Mouse (Mus musculus) myocyte (in vitro differentiated cells): ENCODE results near the gene Sdk2.

ENCODE experiments used
- CEBPB ChIP-seq: IDR thresholded peaks from 2 replicates; pipeline ENCODE4 v1.6.1; 2011; ENCODE audit warnings: mild to moderate bottlenecking, moderate library complexity; ENCODE audit not compliant: poor library complexity, insufficient read depth, severe bottlenecking
- E2F4 ChIP-seq: IDR thresholded peaks from one replicate; pipeline ENCODE4 v1.6.1; 2011; ENCODE audit warnings: mild to moderate bottlenecking, control low read depth, moderate library complexity; ENCODE audit not compliant: insufficient read depth
- MAX ChIP-seq: IDR thresholded peaks from one replicate; pipeline ENCODE4 v1.6.1; 2011; ENCODE audit warnings: low read depth, mild to moderate bottlenecking, control low read depth
- MYOD1 ChIP-seq, 3 experiments: IDR thresholded peaks; one replicate each; pipeline ENCODE4 v1.6.1; 2011; ENCODE audit warnings: control low read depth in 2 of 3, low read depth in 2 of 3, mild to moderate bottlenecking in 2 of 3, moderate library complexity in 1 of 3; ENCODE audit not compliant: insufficient read length in 2 of 3, control insufficient read depth in 1 of 3
- MYOG ChIP-seq, 3 experiments: IDR thresholded peaks; one replicate each; pipeline ENCODE4 v1.6.1; 2011; ENCODE audit warnings: control low read depth in 2 of 3, low read depth in 2 of 3, mild to moderate bottlenecking in 2 of 3; ENCODE audit not compliant: insufficient read length in 2 of 3, control insufficient read depth in 1 of 3, insufficient read depth in 1 of 3
- POLR2A ChIP-seq: IDR thresholded peaks from one replicate; pipeline ENCODE4 v1.6.1; 2011; ENCODE audit warnings: low read depth, mild to moderate bottlenecking, control low read depth, moderate library complexity; ENCODE audit not compliant: insufficient read length
- POLR2AphosphoS2 ChIP-seq: IDR thresholded peaks from one replicate; pipeline ENCODE4 v1.6.1; 2011; ENCODE audit warnings: low read depth, control low read depth; ENCODE audit not compliant: insufficient read length
- REST ChIP-seq: IDR thresholded peaks from one replicate; pipeline ENCODE4 v1.6.1; 2011; ENCODE audit warnings: mild to moderate bottlenecking, control low read depth, moderate library complexity; ENCODE audit not compliant: insufficient read depth, insufficient read length
- SRF ChIP-seq: IDR thresholded peaks from one replicate; pipeline ENCODE4 v1.6.1; 2011; ENCODE audit warnings: low read depth; ENCODE audit not compliant: control insufficient read depth, insufficient read length
- TCF12 ChIP-seq: IDR thresholded peaks from one replicate; pipeline ENCODE4 v1.6.1; 2011; ENCODE audit warnings: mild to moderate bottlenecking, control low read depth; ENCODE audit not compliant: poor library complexity, insufficient read depth, severe bottlenecking
- TCF3 ChIP-seq: IDR thresholded peaks from one replicate; pipeline ENCODE4 v1.6.1; 2011; ENCODE audit warnings: low read depth, control low read depth; ENCODE audit not compliant: insufficient read length
- USF1 ChIP-seq: IDR thresholded peaks from one replicate; pipeline ENCODE4 v1.6.1; 2011; ENCODE audit warnings: low read depth, mild to moderate bottlenecking, control low read depth, moderate library complexity

GRCm38 (mm10) chr11:113784656-113785396 is 282.0 kb downstream of the Sdk2 start:
- TF ChIP-seq MYOG (IDR thresholded peaks at IDR 0.05; ENCODE audit: control insufficient read depth in 1 of 3, insufficient read depth in 1 of 3, insufficient read length in 2 of 3, low read depth in 2 of 3) (no peak), POLR2A (no peak), POLR2AphosphoS2 (no peak), TCF12 (no peak), USF1 (no peak), MAX (no peak), TCF3 (no peak), E2F4 (no peak), MYOD1 (IDR thresholded peaks at IDR 0.05; ENCODE audit: control insufficient read depth in 1 of 3, insufficient read length in 2 of 3, low read depth in 2 of 3) (no peak), CEBPB (no peak), REST (no peak), SRF (no peak)
